Mouse (Mus musculus): ENCODE results near the gene Wdr82.

DNA sequence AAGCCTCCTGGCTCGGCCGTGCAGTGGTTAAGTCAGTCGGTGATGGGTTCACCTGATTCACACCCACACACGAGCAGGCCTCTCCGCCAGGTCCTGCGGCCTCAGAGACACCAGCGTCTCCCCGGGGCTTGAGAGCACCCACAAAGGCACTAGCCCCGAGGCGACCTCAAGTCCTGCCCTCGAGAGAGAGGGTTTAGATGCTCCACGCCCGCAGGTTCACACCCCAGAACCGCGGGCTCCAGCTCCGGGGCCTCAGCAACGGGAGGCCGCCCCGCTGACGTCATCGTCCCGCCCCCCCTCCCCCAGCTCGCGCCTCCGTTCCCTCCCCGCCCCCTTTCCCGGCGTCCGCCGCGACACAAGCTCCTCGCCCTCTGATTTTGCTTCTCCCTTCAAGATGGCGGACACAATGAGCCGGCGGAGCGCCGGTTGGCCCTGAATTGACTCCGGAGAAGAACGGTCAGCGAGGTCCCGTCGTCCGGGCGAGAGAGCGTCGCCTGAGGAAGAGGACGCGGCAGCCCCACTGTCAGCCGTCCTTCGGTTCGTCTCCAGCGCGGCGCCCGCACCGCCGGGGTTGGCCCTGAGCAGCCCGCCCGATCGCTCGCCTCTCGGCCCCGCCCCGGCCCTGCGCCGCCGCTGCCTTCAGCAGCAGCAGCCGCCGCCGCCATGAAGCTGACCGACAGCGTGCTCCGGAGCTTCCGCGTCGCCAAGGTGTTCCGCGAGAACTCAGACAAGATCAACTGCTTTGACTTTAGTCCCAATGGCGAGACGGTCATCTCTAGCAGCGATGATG is at the start of gene Wdr82:
- no peak for TF ChIP-seq CTCF (IDR thresholded peaks at IDR 0.05; ENCODE audit: control insufficient read depth, insufficient read depth, low read length)
- peak; percentile 93 for TF ChIP-seq POLR2A (IDR thresholded peaks at IDR 0.05; ENCODE audit: borderline replicate concordance, control insufficient read depth, low read depth, low read length)

Data from bone marrow, adult 2 months (tissue).